Mouse (Mus musculus) left cerebral cortex, adult 2 months (tissue): Measurements from ENCODE around the gene Nprl3. TPM values are rescaled to one million over a fixed set of nuclear protein-coding genes. Genes with fewer than 3 reads are reported as not detected.
"Not testable (repeated sequence)": the region's sequence is repeated elsewhere in the genome, so short reads cannot be mapped to it uniquely, and the experiment has no call there.

Experiments
- DNase-seq, 2 experiments: peaks; one replicate each; pipeline ENCODE4 v3.0.0; 2021 to 2022; ENCODE audit warnings: low spot score in 2 of 2, mixed read lengths in 1 of 2; ENCODE audit errors: extremely low spot score in 1 of 2
- H3K27ac ChIP-seq: fragments of 200-600 bp; 2 replicates; pipeline ENCODE4 v1.8.1; 2022
- H3K4me3 ChIP-seq: fragments of 200-600 bp; 2 replicates; pipeline ENCODE4 v1.8.1; 2022
- CTCF ChIP-seq: fragments of 200-600 bp; IDR thresholded peaks from 2 replicates; pipeline ENCODE4 v1.8.1; 2022; ENCODE audit warnings: antibody characterized with exemption, mild to moderate bottlenecking, moderate library complexity
- intact Hi-C: fragments of 180-260 bp; cut with DNase I; formaldehyde crosslinking; loops from one replicate; pipeline ENCODE4 v1.15.1; 2025
- total RNA-seq, 2 experiments: library from RNA; stranded (reverse); gene quantifications; 2 replicates each; pipeline ENCODE4 v1.2.3; 2021

Gene Nprl3
- total RNA-seq, 2 experiments from 2014 or later, result 45.2 to 52.2 TPM

GRCm38 (mm10) chr11:32298532-32298918 is 31.0 kb upstream of the Nprl3 start:
- TF ChIP-seq CTCF, result no peak
- DNase-seq, result no peak
- intact Hi-C loops, result no loop called here
- Histone ChIP-seq H3K27ac (no peak overlapping the region), H3K4me3 (no peak overlapping the region)

DNA sequence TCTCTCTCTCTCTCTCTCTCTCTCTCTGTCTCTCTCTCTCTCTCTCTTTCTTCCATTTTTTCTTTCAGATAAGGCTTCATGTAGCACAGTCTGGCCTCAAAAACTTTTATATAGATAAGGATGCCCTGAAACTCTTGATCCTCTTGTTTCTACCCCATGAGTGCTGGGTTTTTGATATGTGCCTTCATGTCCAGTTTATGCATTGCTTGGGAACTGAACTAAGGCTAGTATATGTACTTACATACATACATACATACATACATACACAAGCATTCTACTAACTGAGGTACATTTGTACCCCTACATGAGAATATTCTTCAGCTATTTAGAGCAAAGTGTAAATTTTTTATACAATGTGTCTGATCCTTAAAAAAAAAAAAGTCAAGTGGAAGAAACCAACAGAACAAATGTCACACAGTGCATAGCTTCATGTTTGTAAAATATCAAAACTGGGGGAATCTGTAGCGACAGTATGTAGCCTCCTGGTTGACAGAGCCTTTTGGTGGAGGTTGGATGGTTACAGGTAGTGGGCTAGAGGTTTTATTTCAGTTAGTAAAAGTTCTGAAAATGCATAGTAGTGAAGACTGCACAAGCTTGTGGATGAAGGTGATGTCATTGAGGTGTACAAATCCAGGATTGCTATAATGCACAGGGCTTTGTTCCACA is 30.5 kb upstream of the Nprl3 start:
- Histone ChIP-seq H3K27ac (no peak overlapping the region), H3K4me3 (no peak overlapping the region)
- DNase-seq, result no peak
- TF ChIP-seq CTCF, result no peak
- intact Hi-C loops, result no loop called here

GRCm38 (mm10) chr11:32297417-32297816 is 29.9 kb upstream of the Nprl3 start:
- intact Hi-C loops, H3K27ac ChIP-seq, H3K4me3 ChIP-seq, DNase-seq: not testable (repeated sequence)

DNA sequence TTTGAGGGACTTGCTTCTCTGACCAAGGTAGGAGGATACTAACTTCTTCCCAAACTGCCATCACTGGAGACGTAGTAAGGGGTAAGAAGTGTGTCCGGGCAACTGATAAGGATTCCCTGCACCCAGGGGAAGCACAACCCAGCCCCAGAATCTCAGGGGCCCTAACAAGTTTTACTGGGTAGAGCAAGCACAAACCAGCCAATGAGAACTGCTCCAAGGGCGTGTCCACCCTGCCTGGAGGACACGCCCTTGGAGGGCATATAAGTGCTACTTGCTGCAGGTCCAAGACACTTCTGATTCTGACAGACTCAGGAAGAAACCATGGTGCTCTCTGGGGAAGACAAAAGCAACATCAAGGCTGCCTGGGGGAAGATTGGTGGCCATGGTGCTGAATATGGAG is 28.7 kb upstream of the Nprl3 start, which contains the start of gene Hba-a2:
Gene Hba-a2, plus strand, starts transcription at position 287 of the 400 bp plus-strand sequence.
- intact Hi-C loops, H3K4me3 ChIP-seq, DNase-seq, H3K27ac ChIP-seq: not testable (repeated sequence)

DNA sequence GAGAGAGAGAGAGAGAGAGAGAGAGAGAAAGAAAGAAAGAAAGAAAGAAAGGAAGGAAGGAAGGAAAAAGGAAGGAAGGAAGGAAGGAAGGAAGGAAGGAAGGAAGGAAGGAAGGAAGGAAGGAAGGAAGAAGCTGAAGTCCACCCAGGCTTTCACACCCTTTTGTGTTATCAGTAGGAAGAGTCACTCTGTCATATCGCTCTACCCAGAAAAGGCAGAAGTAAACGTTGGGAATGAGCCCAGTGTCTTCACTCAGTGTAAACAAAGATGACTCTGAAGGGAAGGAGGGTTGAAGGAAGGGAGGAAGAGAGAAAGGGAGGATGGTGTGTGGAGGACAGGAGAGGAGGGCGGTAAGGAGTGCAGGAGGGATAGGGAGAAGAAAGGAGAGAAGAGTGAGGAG is 26.0 kb upstream of the Nprl3 start:
- intact Hi-C loops, H3K27ac ChIP-seq, H3K4me3 ChIP-seq, DNase-seq: not testable (repeated sequence)

DNA sequence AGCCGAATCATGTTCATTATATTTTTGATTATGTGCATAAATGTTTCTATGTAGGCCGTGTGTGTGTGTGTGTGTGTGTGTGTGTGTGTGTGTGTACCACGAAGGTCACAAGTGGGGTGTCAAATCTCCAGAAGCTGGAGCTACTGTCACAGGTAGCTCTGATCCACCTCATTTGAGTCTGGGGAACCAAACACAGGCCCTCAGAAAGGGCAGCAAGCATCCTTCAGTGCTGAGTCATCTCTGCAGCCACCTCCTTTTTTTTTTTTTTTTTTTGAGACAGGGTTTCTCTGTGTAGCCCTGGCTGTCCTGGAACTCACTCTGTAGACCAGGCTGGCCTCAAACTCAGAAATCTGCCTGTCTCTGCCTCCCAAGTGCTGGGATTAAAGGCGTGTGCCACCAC is 25.3 kb upstream of the Nprl3 start:
- DNase-seq, intact Hi-C loops, H3K4me3 ChIP-seq, H3K27ac ChIP-seq: not testable (repeated sequence)

DNA sequence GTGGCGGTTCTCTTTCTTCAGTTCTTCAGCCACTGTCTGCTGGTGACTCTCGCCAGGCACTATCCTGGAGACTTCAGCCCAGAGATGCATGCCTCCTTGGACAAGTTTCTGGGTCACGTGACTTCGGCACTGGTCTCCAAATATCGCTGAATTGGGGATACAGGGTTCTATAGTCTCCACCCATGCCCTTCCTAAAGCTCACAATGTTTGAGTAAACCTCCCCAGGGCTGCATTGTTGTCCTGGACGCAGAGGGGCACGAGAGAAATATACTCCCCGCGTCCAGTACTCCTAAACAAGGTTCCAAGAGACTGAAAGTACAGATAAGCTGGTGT is 20.0 kb upstream of the Nprl3 start:
- DNase-seq, result no peak
- intact Hi-C loops, result no loop called here
- TF ChIP-seq CTCF, result no peak
- H3K4me3 ChIP-seq, result no peak overlapping the region; the same call in 1 of the 2 replicates
- H3K27ac ChIP-seq, result no peak overlapping the region

GRCm38 (mm10) chr11:32286695-32287492 is 19.4 kb upstream of the Nprl3 start, which contains the start of gene Hbq1b:
Hbq1b (plus strand) TSS chr11:32286965.
- H3K27ac ChIP-seq, intact Hi-C loops: not testable (repeated sequence)
- TF ChIP-seq CTCF, result peak; percentile 79
- DNase-seq, result peak; percentile 72 to 80
- H3K4me3 ChIP-seq, result peak within 1 kb of the TSS; percentile 34

GRCm38 (mm10) chr11:32285887-32286286 is 18.4 kb upstream of the Nprl3 start:
- intact Hi-C loops, H3K27ac ChIP-seq, DNase-seq, H3K4me3 ChIP-seq: not testable (repeated sequence)
- TF ChIP-seq CTCF, result peak; percentile 25

- no peak for TF ChIP-seq CTCF
- intact Hi-C loops, result no loop called here
- DNase-seq, result no peak
- Histone ChIP-seq H3K27ac (no peak overlapping the region), H3K4me3 (no peak overlapping the region)
Observed at GRCm38 (mm10) chr11:32285031-32285775, 17.7 kb upstream of the Nprl3 start.

DNA sequence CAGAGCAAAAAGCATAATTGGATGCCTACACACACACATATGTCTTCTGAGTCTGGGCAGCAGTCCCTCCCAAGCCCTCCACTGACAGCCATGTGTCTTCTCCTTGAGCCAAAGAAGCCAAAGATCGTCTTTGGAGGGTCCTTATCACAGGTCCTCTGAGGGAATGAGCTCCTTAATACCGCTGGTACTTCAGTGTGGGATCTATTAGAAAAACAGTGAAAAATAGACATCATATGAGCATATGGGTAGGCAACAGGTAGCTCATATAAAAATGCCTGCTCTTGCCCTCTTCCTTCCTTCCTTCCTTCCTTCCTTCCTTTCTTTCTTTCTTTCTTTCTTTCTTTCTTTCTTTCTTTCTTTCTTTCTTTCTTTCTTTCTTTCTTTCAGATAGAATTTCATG is 17.1 kb upstream of the Nprl3 start:
- intact Hi-C loops, H3K4me3 ChIP-seq, H3K27ac ChIP-seq, DNase-seq: not testable (repeated sequence)

DNA sequence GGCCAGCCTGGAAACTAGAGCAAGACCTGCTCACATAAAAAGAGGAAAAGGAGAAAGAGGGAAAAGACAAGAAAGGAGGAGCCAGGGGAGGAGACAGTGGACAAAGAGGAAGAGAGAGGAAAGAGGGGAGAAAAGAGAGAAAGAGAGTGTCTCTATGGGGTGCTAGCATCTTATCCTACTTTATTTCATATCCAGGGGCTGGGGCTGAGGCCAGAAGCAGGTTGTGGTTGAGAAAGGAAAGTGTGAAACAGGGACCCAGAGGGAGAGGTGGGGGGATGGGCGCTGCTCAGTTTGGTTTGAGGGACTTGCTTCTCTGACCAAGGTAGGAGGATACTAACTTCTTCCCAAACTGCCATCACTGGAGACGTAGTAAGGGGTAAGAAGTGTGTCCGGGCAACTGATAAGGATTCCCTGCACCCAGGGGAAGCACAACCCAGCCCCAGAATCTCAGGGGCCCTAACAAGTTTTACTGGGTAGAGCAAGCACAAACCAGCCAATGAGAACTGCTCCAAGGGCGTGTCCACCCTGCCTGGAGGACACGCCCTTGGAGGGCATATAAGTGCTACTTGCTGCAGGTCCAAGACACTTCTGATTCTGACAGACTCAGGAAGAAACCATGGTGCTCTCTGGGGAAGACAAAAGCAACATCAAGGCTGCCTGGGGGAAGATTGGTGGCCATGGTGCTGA is 15.7 kb upstream of the Nprl3 start, which contains the start of gene Hba-a1:
Gene Hba-a1, plus strand, starts transcription at position 421 of the 687 bp plus-strand sequence.
- intact Hi-C loops, H3K27ac ChIP-seq, DNase-seq, H3K4me3 ChIP-seq: not testable (repeated sequence)
